Mouse (Mus musculus): Measurements from ENCODE around the gene H2afj. TPM values are rescaled to one million over a fixed set of nuclear protein-coding genes. Genes with fewer than 3 reads are reported as not detected.
"Not testable (repeated sequence)": the region's sequence is repeated elsewhere in the genome, so short reads cannot be mapped to it uniquely, and the experiment has no call there.

H2afj gene
- 10 to 100 TPM; 41.1 to 66.0 (median 50.4) TPM for total RNA-seq (2022)

- DNase-seq (ENCODE audit: low spot score in 2 of 2) = peak; percentile 97 to 99
Observed at GRCm38 (mm10) chr6:136808014-136808417, at the start of gene H2afj. Gene H2afj (plus strand): TSS chr6:136808244.

GRCm38 (mm10) chr6:136763912-136764311, 44.1 kb upstream of the H2afj start:
- DNase-seq (ENCODE audit: low spot score in 2 of 2) = no peak

DNA sequence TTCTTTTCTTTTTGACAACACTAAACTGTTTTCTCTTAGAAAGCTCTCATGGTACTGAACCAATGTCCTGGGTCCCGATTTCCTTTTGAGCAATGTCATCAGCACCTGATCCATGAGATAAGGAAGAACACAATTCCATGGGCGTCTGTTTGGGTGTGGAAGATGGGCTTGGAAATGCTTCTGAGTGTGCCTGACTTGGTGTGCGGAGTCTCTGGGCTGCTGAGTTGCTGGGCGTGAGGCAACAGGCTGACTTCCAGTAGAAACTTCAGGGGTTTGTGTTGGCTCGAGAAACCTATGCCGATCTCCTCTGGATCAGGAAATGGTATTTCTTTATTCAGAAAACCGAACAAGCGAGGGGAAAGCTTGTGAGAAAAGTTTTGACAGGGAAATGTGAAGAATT, 38.9 kb upstream of the H2afj start:
- no peak for DNase-seq (ENCODE audit: low spot score in 2 of 2)

DNA sequence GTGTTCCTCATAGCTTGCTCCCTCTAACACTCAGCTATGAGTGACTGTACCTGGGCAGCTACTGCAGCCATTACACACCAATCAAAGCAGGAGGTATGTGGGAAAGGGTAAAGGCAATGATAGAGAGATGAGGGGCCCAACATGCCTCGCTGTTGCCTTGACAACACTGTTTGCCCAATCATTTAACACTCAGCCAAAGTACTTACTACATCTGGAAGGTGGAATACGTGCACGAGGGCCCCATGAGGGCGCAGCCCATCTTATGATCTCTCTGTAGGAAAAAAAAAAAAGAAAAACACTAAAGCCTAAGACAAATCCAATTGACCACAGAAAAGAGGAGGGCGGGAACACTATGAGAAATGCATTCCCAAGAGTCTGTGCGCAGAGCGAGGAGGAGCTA, 38.2 kb upstream of the H2afj start:
- no peak for DNase-seq (ENCODE audit: low spot score in 2 of 2)

GRCm38 (mm10) chr6:136776392-136776791, 31.7 kb upstream of the H2afj start:
- DNase-seq (ENCODE audit: low spot score in 2 of 2) = no peak

GRCm38 (mm10) chr6:136781377-136781986, 26.6 kb upstream of the H2afj start, which contains the start of gene Gucy2c:
Gene Gucy2c (minus strand): TSS chr6:136781765.
- no peak for DNase-seq (ENCODE audit: low spot score in 2 of 2)

- DNase-seq (ENCODE audit: low spot score in 2 of 2) = no peak
Observed at GRCm38 (mm10) chr6:136782146-136782545, 25.9 kb upstream of the H2afj start.

GRCm38 (mm10) chr6:136782761-136783160, 25.3 kb upstream of the H2afj start:
- DNase-seq (ENCODE audit: low spot score in 2 of 2) = no peak

DNA sequence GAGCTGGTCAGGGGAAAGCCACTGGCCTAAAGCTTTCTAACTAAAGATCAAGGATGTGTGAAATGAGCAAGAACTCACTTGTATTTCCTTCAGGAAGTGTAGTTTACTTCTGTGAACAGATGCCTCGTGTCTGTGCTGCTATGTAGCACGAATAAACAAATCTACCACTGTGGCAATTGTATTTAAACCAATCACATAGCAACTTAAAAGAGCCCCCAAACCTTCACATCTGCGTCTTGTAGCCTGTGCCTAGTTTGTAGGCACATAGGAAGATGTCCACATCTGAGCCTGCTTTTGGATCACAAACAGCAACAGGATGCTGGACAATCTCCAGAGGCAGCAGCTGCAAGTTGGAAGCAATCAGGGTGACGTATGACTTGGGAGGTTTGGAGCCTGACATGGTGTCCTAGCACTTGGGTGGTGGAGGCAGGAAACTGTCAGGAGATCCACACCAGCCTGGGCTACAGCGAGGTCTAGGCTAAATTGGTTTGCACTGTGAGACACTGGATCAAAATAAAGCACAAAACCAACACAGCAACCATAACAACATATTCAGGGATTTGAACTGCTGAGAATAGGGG, 18.6 kb upstream of the H2afj start:
- DNase-seq (ENCODE audit: low spot score in 2 of 2) = no peak

DNA sequence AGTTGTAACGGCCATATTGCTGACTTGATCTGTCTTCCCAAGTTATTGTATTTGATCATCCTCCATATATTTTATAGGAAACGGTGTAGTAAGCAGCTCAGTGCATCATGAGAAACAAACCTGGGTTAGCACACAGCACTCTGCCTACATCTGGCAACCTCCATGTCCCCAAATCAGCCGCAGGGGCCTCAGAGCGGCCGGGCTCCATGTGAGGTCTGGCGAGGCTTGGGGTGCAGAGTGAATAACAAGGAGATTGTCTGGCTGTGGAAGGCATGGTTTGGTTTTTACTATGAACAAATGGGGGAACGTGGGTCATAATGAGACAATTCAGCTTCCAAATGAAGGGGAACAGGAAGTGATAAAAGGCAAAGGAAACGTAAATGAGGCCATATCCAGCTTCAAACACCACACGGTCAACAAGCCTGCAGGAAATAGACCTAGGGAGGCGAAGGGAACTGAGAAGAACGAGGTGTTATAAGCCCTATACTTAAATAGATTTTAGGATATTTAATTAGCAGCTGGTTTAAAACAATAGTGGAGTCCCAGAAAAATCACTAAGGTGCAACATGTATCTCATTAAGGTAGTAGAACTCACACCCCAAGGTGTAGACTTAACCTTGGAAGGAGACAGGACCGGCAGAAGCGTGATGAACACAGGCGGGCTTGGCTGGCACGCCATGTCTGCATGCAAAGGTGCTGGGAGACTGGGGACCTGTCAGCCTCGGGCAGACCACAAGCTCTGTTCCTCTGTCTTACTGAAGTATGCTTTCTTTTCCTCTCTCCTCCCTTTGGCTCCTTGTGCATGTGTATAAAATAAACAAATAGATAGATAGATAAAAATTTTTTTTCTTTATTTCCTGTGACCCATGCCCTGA, 14.9 kb upstream of the H2afj start:
- no peak for DNase-seq (ENCODE audit: low spot score in 2 of 2)

DNA sequence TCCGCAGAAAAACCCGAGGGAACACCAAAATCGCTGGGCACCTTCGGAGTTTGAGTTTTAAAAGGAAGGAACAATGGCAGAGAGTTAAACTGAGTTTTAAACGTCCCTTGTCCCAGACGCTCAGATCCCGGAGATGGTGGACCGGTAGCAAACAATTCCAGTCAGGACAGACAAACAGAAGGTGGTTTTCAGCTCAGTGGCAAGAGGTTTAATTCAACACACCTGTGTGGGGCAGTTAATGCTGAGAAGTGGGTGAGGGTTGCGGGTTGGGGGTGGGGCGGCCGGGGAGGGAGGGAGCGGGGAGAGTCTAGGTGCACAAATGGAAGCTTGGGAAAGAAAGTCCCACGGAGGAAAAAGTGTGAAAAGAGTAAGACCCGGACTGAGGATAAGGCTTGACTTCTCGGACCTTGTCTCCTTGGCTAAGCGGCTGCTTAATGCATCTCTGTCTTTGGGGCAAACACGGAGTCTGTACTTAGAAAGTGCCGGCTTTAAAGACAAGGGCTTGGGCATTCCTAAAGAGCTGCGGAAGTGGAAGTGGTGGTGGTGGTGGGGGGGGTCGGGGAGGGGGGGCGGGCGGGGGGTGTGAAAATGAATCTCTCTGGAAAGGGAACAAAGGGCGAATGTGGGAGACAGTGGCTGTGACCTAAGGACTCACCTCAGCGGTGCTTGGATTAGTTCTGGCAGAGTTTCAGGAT, 14.1 kb upstream of the H2afj start:
- no peak for DNase-seq (ENCODE audit: low spot score in 2 of 2)

DNA sequence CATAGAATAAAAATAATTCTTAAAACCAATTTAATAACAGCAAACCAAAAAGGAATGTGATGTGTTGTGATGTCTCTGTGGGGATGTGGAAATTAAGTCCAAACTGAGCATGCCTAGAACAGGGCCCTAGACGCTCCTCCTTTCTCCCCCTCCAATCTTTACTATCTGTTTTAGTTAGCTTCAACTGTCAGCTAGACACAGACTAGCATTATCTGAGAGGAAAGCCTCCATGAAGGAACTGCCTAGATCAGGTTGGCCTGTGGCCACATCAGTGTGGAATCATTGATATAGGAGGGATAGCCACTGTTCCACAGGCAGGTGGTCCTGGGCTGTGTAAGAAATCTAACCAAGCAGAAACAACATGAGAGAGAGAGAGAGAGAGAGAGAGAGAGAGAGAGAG, 12.9 kb upstream of the H2afj start:
- no peak for DNase-seq (ENCODE audit: low spot score in 2 of 2)

GRCm38 (mm10) chr6:136795850-136796249, 12.2 kb upstream of the H2afj start:
- DNase-seq (ENCODE audit: low spot score in 2 of 2) = no peak

- DNase-seq (ENCODE audit: low spot score in 2 of 2) = not testable (repeated sequence)
Observed at GRCm38 (mm10) chr6:136797874-136798693, 10.0 kb upstream of the H2afj start.

GRCm38 (mm10) chr6:136800710-136801109, 7.3 kb upstream of the H2afj start:
- DNase-seq (ENCODE audit: low spot score in 2 of 2) = no peak

DNA sequence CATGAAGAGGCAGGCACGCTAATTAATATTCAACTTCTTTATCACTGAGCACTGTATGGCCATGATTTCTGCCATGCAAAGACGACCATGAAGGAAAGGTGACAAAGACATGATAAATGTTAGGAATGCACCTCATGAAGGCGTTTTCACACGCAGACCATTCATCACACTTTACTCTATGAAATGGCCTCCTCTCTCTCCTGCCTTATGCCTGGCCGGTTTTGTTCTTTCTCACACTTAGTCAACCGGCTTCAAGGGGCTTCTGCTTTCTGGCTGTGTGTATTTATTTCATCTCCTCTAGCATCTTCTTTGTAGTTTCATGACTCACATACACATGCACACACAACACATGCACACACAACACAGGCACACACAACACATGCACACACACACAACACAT, 6.8 kb upstream of the H2afj start:
- DNase-seq (ENCODE audit: low spot score in 2 of 2) = no peak

GRCm38 (mm10) chr6:136803093-136803738, 4.8 kb upstream of the H2afj start:
- DNase-seq (ENCODE audit: low spot score in 2 of 2) = no peak

DNA sequence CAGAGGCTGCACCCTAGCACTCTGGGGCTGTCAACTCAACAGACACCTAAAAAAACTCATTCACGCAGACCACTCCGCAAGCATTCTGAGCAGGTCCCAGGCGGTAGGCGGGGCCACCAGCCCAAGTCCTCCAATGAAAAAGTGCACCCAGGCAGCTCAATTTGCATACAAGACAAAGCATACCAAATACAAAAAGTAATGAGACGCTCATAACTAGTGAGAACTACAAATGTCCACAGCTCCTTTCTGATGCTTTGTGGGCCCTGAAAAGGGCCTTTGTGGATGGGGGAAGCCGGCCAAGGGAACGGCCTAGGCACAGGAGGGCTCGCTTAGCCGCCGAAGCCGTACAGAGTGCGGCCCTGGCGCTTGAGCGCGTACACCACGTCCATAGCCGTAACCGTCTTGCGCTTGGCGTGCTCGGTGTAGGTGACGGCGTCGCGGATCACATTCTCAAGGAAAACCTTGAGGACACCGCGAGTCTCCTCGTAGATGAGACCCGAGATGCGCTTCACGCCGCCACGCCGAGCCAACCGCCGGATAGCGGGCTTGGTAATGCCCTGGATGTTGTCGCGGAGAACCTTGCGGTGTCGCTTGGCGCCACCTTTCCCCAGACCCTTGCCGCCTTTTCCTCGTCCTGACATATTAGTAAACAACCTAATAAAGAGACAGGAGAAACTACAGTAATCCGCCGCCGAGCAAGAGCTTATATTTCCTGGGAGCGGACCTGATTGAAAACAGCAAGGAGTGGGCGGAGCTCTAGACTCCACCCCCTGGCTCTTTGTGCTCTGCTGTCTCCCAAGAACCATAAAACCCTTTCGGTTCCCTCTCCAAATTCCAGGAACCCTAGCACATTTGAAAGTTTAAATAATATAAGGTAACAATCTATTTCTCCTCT, 4.1 kb upstream of the H2afj start, which contains the start of gene Hist4h4:
Hist4h4 (minus strand) TSS at position 677 of the 895 bp plus-strand sequence.
- peak; percentile 91 to 98 for DNase-seq (ENCODE audit: low spot score in 2 of 2)

DNA sequence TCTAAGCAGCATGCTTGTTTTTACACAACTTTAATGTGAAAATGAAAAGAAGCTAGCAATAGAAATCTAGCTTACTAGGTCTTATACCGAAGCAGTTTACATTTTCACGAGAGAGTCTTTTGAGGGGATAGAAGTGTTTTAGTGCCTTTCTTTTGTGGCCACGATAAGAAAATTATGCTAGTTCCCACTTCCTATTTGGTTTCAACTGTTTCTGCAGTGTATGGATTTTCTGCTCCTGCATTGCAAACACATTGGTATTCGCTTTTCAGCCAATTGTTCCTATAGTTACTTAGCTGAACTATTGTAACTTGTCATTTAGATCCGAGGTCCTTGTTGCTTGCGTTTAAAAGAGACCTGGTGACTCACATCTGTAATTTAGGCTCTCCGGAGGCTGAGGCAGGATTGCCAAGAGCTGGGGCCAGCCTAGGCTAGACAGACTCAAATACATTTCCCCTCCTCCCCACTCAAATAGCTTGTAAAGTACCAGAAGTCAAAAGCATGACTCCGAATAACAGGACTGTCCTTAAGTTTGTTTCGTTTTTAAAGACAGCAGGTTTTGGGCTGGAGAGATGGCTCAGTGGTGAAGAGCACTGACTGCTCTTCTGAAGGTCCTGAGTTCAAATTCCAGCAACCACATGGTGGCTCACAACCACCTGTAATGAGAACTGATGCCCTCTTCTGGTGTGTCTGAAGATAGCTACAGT, 3.2 kb upstream of the H2afj start:
- DNase-seq (ENCODE audit: low spot score in 2 of 2) = no peak

Measured in layer of hippocampus, adult 8-10 months (tissue).